Mouse (Mus musculus): Measurements from ENCODE around the gene Tap1.
A peak's percentile ranks its signal among the peaks of the same experiment; 100 is the strongest.

The Tap1 gene

GRCm38 (mm10) chr17:34179913-34180859 is 7.2 kb upstream of the Tap1 start:
- DNase-seq (ENCODE audit: low spot score): no peak

GRCm38 (mm10) chr17:34183564-34184219 is 3.7 kb upstream of the Tap1 start:
- DNase-seq (ENCODE audit: low spot score): no peak

- no peak for DNase-seq (ENCODE audit: low spot score)
Measured at GRCm38 (mm10) chr17:34185526-34185925, 1.8 kb upstream of the Tap1 start.

GRCm38 (mm10) chr17:34186885-34187260 is 480 bp upstream of the Tap1 start:
- DNase-seq (ENCODE audit: low spot score): no peak

GRCm38 (mm10) chr17:34188010-34188409 is 657 bp downstream of the Tap1 start:
- DNase-seq (ENCODE audit: low spot score): peak; percentile 16

GRCm38 (mm10) chr17:34188986-34189385 is 1.6 kb downstream of the Tap1 start:
- no peak for DNase-seq (ENCODE audit: low spot score)

- no peak for DNase-seq (ENCODE audit: low spot score)
Measured at GRCm38 (mm10) chr17:34192852-34193251, 5.5 kb downstream of the Tap1 start.

- no peak for DNase-seq (ENCODE audit: low spot score)
Measured at GRCm38 (mm10) chr17:34193468-34193867, 6.1 kb downstream of the Tap1 start.

- DNase-seq (ENCODE audit: low spot score): no peak
Measured at GRCm38 (mm10) chr17:34194723-34195122, 7.4 kb downstream of the Tap1 start.

GRCm38 (mm10) chr17:34196491-34196890 is 9.1 kb downstream of the Tap1 start:
- DNase-seq (ENCODE audit: low spot score): no peak

- DNase-seq (ENCODE audit: low spot score): peak; percentile 57
Measured at GRCm38 (mm10) chr17:34196941-34197894, 9.9 kb downstream of the Tap1 start, which contains the start of gene Psmb8. TSS of gene Psmb8 (plus strand) at chr17:34197721.

- DNase-seq (ENCODE audit: low spot score): no peak
Measured at GRCm38 (mm10) chr17:34197904-34198520, 10.7 kb downstream of the Tap1 start.

- no peak for DNase-seq (ENCODE audit: low spot score)
Measured at GRCm38 (mm10) chr17:34198521-34198912, 11.2 kb downstream of the Tap1 start.

- DNase-seq (ENCODE audit: low spot score): no peak
Measured at GRCm38 (mm10) chr17:34199050-34199619, 11.8 kb downstream of the Tap1 start.

- DNase-seq (ENCODE audit: low spot score): no peak
Measured at GRCm38 (mm10) chr17:34200047-34200446, 12.7 kb downstream of the Tap1 start.

- DNase-seq (ENCODE audit: low spot score): no peak
Measured at GRCm38 (mm10) chr17:34200772-34201505, 13.6 kb downstream of the Tap1 start.

GRCm38 (mm10) chr17:34201506-34202055 is 14.2 kb downstream of the Tap1 start:
- DNase-seq (ENCODE audit: low spot score): no peak

GRCm38 (mm10) chr17:34202760-34203442 is 15.5 kb downstream of the Tap1 start:
- no peak for DNase-seq (ENCODE audit: low spot score)

- DNase-seq (ENCODE audit: low spot score): peak; percentile 29
Measured at GRCm38 (mm10) chr17:34203444-34203843, 16.1 kb downstream of the Tap1 start, which contains the start of gene Tap2. TSS of gene Tap2 (plus strand) at chr17:34203527.

Data from adipocyte (in vitro differentiated cells).